Mouse (Mus musculus) neural tube, embryonic 13.5 days (tissue): ENCODE results near the gene Pip4k2b. TPM values are rescaled to one million over a fixed set of nuclear protein-coding genes. Genes with fewer than 3 reads are reported as not detected.
"Not testable (repeated sequence)": the region's sequence is repeated elsewhere in the genome, so short reads cannot be mapped to it uniquely, and the experiment has no call there.

Experiments
- ATAC-seq: fragments of 200-750 bp; cut with Nextera tagmentation; 2 replicates; pipeline ENCODE4 v1.8.0; 2017; ENCODE audit warnings: low read depth, mild to moderate bottlenecking, moderate TSS enrichment, moderate library complexity
- H3K27ac ChIP-seq: fragments of 300-500 bp; sonication (generic); replicated peaks from 2 replicates; pipeline ENCODE4 v1.5.1; 2015; ENCODE audit warnings: moderate library complexity, mild to moderate bottlenecking, inconsistent platforms
- H3K27me3 ChIP-seq: fragments of 300-500 bp; sonication (generic); 2 replicates; pipeline ENCODE4 v1.6.1; 2015; ENCODE audit warnings: mild to moderate bottlenecking, inconsistent platforms
- H3K36me3 ChIP-seq: fragments of 300-500 bp; sonication (generic); 2 replicates; pipeline ENCODE4 v1.6.1; 2015; ENCODE audit warnings: mild to moderate bottlenecking, inconsistent platforms
- H3K4me1 ChIP-seq: fragments of 300-500 bp; sonication (generic); replicated peaks from 2 replicates; pipeline ENCODE4 v1.6.1; 2015; ENCODE audit warnings: inconsistent platforms
- H3K4me2 ChIP-seq: fragments of 300-500 bp; sonication (generic); 2 replicates; pipeline ENCODE4 v1.6.1; 2015; ENCODE audit warnings: inconsistent platforms, mild to moderate bottlenecking, moderate library complexity
- H3K4me3 ChIP-seq: fragments of 300-500 bp; sonication (generic); 2 replicates; pipeline ENCODE4 v1.5.1; 2015; ENCODE audit warnings: mild to moderate bottlenecking, inconsistent platforms
- H3K9ac ChIP-seq: fragments of 300-500 bp; sonication (generic); 2 replicates; pipeline ENCODE4 v1.6.1; 2015; ENCODE audit warnings: moderate library complexity, mild to moderate bottlenecking, inconsistent platforms
- H3K9me3 ChIP-seq: fragments of 300-500 bp; sonication (generic); 2 replicates; pipeline ENCODE4 v1.6.1; 2016; ENCODE audit warnings: inconsistent platforms
- WGBS: fragments of 180-500 bp; shearing (Covaris S2); methylation state at CpG from one replicate; pipeline ENCODE4 v1.1.7; 2015; 5-methylcytosine and 5-hydroxymethylcytosine counted together
- polyA plus RNA-seq: library from polyadenylated mRNA; unstranded; fragments of >200 nt; fragmentation: Nextera tagmentation; extraction: Ambion mirVana; gene quantifications from 2 replicates; pipeline ENCODE4 v1.2.1, GENCODE M21; 2015

The Pip4k2b gene
- polyA plus RNA-seq, 1 experiment from 2014 or later: 3.7 TPM

DNA sequence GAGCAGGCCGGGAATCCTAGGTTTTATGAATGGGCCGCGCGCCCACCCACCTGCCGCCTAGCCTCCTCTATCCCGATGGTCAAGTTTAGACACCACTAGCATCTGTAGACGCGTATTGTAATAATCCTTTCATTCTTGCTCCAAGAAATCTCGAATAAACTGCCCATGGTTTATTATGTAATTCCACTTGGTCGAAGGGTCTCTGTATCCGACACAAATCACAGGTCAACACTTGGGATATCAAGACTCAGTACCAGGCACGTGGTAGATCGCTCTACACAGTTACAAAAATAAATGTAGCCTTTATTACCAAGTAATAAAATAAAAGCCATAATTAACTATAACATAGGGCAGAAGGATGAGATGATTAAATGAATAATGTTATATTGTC lies 822 bp upstream of the Pip4k2b start:
- peaks cover 28% of the 10 kb centered on the region for H3K4me1 ChIP-seq
- peak; percentile 13 for ATAC-seq
- H3K36me3 ChIP-seq: peaks cover 43% of the 10 kb centered on the region
- WGBS: 11% methylated on average over 13 of the region's 13 CpGs
- no peaks in the 10 kb centered on the region for H3K27me3 ChIP-seq
- H3K4me3 ChIP-seq: peak overlapping the region; percentile 80
- peak overlapping the region; percentile 53 for H3K4me2 ChIP-seq
- H3K27ac ChIP-seq: no peak overlapping the region
- H3K9me3 ChIP-seq: no peaks in the 10 kb centered on the region
- H3K9ac ChIP-seq: no peak overlapping the region

- Histone ChIP-seq H3K4me2 (peak overlapping the region; percentile 53), H3K4me1 (peaks cover 33% of the 10 kb centered on the region), H3K9ac (peak overlapping the region; percentile 83), H3K9me3 (no peaks in the 10 kb centered on the region), H3K27me3 (no peaks in the 10 kb centered on the region), H3K4me3 (peak overlapping the region; percentile 80), H3K27ac (peak overlapping the region; percentile 96), H3K36me3 (peaks cover 38% of the 10 kb centered on the region)
- 2% methylated on average over 34 of the region's 57 CpGs for WGBS
- peak; percentile 97 for ATAC-seq
Observed at GRCm38 (mm10) chr11:97744718-97745330, 320 bp upstream of the Pip4k2b start.

- peak overlapping the region; percentile 96; the same call in 1 of the 2 replicates for H3K27ac ChIP-seq
- no peak for ATAC-seq
- WGBS: 45% methylated on average over 9 of the region's 9 CpGs
Observed at GRCm38 (mm10) chr11:97743423-97743822, 1.1 kb downstream of the Pip4k2b start.

GRCm38 (mm10) chr11:97742591-97742990 lies 1.9 kb downstream of the Pip4k2b start:
- H3K36me3 ChIP-seq: peaks cover 17% of the 10 kb centered on the region
- no peaks in the 10 kb centered on the region for H3K27me3 ChIP-seq
- H3K4me3 ChIP-seq: peak overlapping the region; percentile 80
- WGBS: 86% methylated on average over 9 of the region's 9 CpGs
- peaks cover 34% of the 10 kb centered on the region for H3K4me1 ChIP-seq
- peak overlapping the region; percentile 83 for H3K9ac ChIP-seq
- H3K9me3 ChIP-seq: no peaks in the 10 kb centered on the region
- peak overlapping the region; percentile 89 for H3K4me2 ChIP-seq
- ATAC-seq: no peak
- no peak overlapping the region for H3K27ac ChIP-seq

More at GRCm38 (mm10) chr11:97743423-97743822, 1.1 kb downstream of the Pip4k2b start:
- no peaks in the 10 kb centered on the region for H3K27me3 ChIP-seq
- H3K4me2 ChIP-seq: peak overlapping the region; percentile 89
- peak overlapping the region; percentile 80 for H3K4me3 ChIP-seq
- H3K9ac ChIP-seq: peak overlapping the region; percentile 83
- H3K36me3 ChIP-seq: peaks cover 25% of the 10 kb centered on the region
- H3K4me1 ChIP-seq: peaks cover 34% of the 10 kb centered on the region
- no peaks in the 10 kb centered on the region for H3K9me3 ChIP-seq

DNA sequence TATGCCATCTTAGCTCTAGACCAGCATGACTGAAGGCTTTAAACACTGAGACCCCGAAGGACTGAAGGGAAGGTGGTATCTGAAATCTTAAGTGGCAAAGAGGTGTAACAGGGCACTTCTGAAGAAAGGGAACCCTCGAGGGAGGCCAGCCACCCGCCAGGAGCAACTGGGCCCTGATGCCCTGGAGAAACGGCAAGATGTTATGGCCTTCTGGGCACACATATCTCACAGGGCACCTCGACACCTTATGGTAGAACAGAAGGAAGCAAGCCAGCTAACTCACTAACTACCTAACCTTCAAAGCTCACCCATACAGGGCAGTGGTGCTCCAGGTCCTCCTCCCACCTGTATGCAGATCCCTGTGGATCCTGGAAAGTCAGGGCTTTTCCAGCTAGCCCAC lies 2.3 kb downstream of the Pip4k2b start:
- ATAC-seq: no peak
- H3K4me2 ChIP-seq: peak overlapping the region; percentile 89
- H3K27me3 ChIP-seq: no peaks in the 10 kb centered on the region
- H3K9me3 ChIP-seq: no peaks in the 10 kb centered on the region
- H3K4me3 ChIP-seq: no peak overlapping the region
- H3K4me1 ChIP-seq: peaks cover 34% of the 10 kb centered on the region
- peak overlapping the region; percentile 83; the same call in 1 of the 2 replicates for H3K9ac ChIP-seq
- no peak overlapping the region for H3K27ac ChIP-seq
- WGBS: 92% methylated on average over 5 of the region's 5 CpGs
- H3K36me3 ChIP-seq: peaks cover 12% of the 10 kb centered on the region

DNA sequence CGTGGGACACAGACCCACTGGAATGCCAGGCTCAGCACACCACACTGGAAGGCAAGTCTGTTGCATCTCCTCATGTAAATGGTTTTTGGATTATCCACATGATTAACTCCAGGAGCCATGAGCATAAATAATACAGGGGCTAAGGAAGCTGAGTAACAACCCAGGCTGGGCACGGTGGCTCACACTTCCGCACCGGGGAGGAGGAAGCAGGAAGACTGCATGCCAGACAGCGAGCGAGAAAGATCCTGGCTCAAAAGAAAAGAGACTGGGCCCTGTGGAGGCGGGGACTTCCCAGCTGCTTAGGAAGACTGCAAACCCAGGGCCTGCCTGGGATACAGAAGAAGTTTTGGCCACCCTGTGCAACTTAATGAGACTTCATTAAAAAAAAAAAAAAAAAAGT lies 4.3 kb downstream of the Pip4k2b start:
- no peak for ATAC-seq
- peak overlapping the region; percentile 19; the same call in 1 of the 2 replicates for H3K9ac ChIP-seq
- peak overlapping the region; percentile 20; the same call in 1 of the 2 replicates for H3K4me2 ChIP-seq
- peaks cover 34% of the 10 kb centered on the region for H3K4me1 ChIP-seq
- no peaks in the 10 kb centered on the region for H3K36me3 ChIP-seq
- WGBS: 57% methylated on average over 7 of the region's 7 CpGs
- no peaks in the 10 kb centered on the region for H3K9me3 ChIP-seq
- H3K27me3 ChIP-seq: no peaks in the 10 kb centered on the region
- no peak overlapping the region for H3K27ac ChIP-seq
- no peak overlapping the region for H3K4me3 ChIP-seq

DNA sequence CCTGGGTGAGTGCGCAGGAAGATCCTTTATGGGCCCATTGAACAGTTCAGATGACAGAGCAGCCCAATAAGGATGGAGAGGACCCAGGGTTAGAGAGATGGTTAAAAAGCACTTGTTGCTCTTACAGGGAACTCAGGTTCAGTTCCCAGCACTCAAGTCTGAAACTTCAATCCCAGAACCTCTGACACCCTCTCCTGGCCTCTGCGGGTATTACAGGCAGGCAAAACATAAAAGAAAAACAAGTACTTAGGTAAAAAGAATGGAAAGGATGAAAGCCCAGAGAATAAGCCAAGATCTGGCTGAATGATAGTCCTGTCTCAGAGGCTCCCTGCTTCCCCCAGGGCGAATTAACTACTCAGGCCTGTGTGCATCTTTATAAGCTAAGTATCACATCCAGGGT lies 5.3 kb downstream of the Pip4k2b start:
- Histone ChIP-seq H3K9me3 (no peaks in the 10 kb centered on the region), H3K4me3 (no peak overlapping the region), H3K27ac (no peak overlapping the region), H3K4me1 (peaks cover 36% of the 10 kb centered on the region), H3K9ac (no peak overlapping the region), H3K4me2 (no peak overlapping the region), H3K27me3 (no peaks in the 10 kb centered on the region), H3K36me3 (no peaks in the 10 kb centered on the region)
- ATAC-seq: no peak
- WGBS: 90% methylated on average over 3 of the region's 3 CpGs

- 65% methylated on average over 6 of the region's 6 CpGs for WGBS
- Histone ChIP-seq H3K36me3 (no peaks in the 10 kb centered on the region), H3K4me2 (no peak overlapping the region), H3K9me3 (no peaks in the 10 kb centered on the region), H3K4me1 (peaks cover 38% of the 10 kb centered on the region), H3K4me3 (no peak overlapping the region), H3K27ac (no peak overlapping the region), H3K9ac (no peak overlapping the region), H3K27me3 (no peaks in the 10 kb centered on the region)
- ATAC-seq: no peak
Observed at GRCm38 (mm10) chr11:97738703-97739102, 5.8 kb downstream of the Pip4k2b start.

- no peak for ATAC-seq
- Histone ChIP-seq H3K9ac (no peak overlapping the region), H3K4me1 (peaks cover 33% of the 10 kb centered on the region), H3K27ac (no peak overlapping the region), H3K9me3 (no peaks in the 10 kb centered on the region), H3K36me3 (peaks cover 4% of the 10 kb centered on the region; the same call in 1 of the 2 replicates), H3K27me3 (no peaks in the 10 kb centered on the region), H3K4me2 (no peak overlapping the region), H3K4me3 (no peak overlapping the region)
- 74% methylated on average over 4 of the region's 4 CpGs for WGBS
Observed at GRCm38 (mm10) chr11:97737600-97737999, 6.9 kb downstream of the Pip4k2b start.

DNA sequence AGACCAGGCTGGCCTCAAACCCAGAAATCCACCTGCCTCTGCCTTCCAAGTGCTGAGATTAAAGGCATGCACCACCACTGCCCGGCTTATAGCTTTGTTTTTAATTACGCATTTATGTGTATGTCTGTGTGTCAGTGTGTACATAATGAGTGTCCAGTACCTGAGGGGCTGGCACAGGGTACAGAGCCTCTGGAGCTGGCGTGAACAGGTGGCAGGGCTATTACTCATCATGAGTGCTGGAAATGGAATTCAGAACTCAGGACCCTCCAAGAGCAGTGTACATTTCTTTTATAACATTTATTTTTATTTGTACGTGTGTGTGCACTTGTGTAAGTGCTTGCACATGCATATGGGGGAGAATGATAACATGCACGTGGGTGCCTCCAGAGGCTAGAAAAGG lies 7.9 kb downstream of the Pip4k2b start:
- no peak for ATAC-seq
- 97% methylated on average over 5 of the region's 5 CpGs for whole genome bisulfite sequencing
- Histone ChIP-seq H3K27ac (no peak overlapping the region), H3K4me2 (no peak overlapping the region), H3K4me3 (no peak overlapping the region), H3K9me3 (no peaks in the 10 kb centered on the region), H3K9ac (no peak overlapping the region), H3K36me3 (peaks cover 13% of the 10 kb centered on the region), H3K27me3 (no peaks in the 10 kb centered on the region), H3K4me1 (peaks cover 26% of the 10 kb centered on the region)

- H3K9ac ChIP-seq, H3K9me3 ChIP-seq, H3K27ac ChIP-seq, H3K27me3 ChIP-seq, H3K4me2 ChIP-seq, ATAC-seq, H3K4me3 ChIP-seq: not testable (repeated sequence)
- Histone ChIP-seq H3K4me1 (peaks cover 13% of the 10 kb centered on the region), H3K36me3 (peaks cover 30% of the 10 kb centered on the region)
- 88% methylated on average over 5 of the region's 5 CpGs for WGBS
Observed at GRCm38 (mm10) chr11:97734810-97735209, 9.7 kb downstream of the Pip4k2b start.

DNA sequence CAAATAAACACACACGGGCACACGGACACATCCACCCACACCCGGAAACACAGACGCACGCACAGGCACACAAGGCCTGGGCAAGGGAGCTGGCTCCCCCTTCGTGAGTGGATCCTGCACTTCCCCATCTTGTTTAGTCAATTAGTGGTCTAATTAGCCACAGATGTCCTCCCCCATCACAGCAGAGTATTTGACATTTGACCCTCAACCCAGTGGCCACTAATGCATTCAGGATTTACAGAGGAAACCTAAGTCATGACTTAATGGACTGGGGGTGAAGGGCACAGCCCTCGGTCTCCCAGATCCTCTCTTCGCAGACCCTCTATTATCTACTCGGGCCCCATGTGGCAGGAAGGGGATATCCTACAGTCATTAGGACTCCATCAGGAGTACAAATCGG lies 10.8 kb downstream of the Pip4k2b start:
- Histone ChIP-seq H3K27me3 (no peaks in the 10 kb centered on the region), H3K9me3 (no peaks in the 10 kb centered on the region), H3K27ac (no peak overlapping the region; the same call in 1 of the 2 replicates), H3K4me1 (peaks cover 12% of the 10 kb centered on the region), H3K4me3 (no peak overlapping the region), H3K36me3 (peaks cover 41% of the 10 kb centered on the region), H3K4me2 (no peak overlapping the region), H3K9ac (no peak overlapping the region)
- 47% methylated on average over 10 of the region's 10 CpGs for WGBS
- ATAC-seq: no peak

GRCm38 (mm10) chr11:97728730-97729129 lies 15.8 kb downstream of the Pip4k2b start:
- Histone ChIP-seq H3K4me2 (no peak overlapping the region), H3K36me3 (peaks cover 90% of the 10 kb centered on the region), H3K27ac (no peak overlapping the region), H3K4me3 (no peak overlapping the region), H3K9ac (no peak overlapping the region), H3K27me3 (no peaks in the 10 kb centered on the region), H3K4me1 (peaks cover 6% of the 10 kb centered on the region), H3K9me3 (no peaks in the 10 kb centered on the region)
- no peak for ATAC-seq
- WGBS: 89% methylated on average over 7 of the region's 7 CpGs
